Comparison of ENCODE assay signal across 17 mouse cellular contexts in the genomic region with DNA sequence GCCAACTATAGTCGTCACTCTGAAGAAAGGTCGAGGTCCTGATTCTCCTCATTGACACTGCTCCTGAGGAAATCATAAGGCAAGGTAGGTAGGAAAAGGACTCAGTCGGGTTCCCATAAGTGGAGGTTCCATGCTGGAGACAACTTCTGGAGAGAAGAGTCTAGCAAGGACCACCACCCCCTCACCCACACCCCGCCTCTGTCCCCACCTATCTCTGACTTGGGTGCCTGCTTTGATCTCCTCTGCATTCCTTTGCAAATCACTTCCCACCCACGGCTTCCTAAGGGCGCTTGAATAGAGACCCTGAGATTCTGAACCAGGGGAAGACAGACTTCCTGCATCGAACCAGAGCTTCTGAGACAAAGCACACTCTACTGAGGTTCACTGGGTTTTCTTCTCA.
"Had no signal": no experiment of that assay in that cellular context is flagged by ENCODE, and none has a peak within 500 bp of the region (broad histone marks: within the 10 kb centered on the region; RNA-seq: fewer than 3 reads in every experiment).

No protein-coding gene starts in this region.

- H3K4me3 ChIP-seq: lung, embryonic 15.5 days; megakaryocyte, embryonic 14.5 days; midbrain, embryonic 12.5 days; neural tube, embryonic 12.5 days; stomach, embryonic 15.5 days had no signal

- ATAC-seq: liver, postnatal 0 days; lung, postnatal 0 days had no signal

- H3K27me3 ChIP-seq: lung, embryonic 15.5 days; midbrain, embryonic 12.5 days; neural tube, embryonic 12.5 days; stomach, embryonic 15.5 days had no signal

- H3K9ac ChIP-seq: liver, postnatal 0 days; lung, embryonic 15.5 days; midbrain, embryonic 12.5 days; neural tube, embryonic 12.5 days; stomach, embryonic 15.5 days had no signal

- H3K27ac ChIP-seq: lung, embryonic 15.5 days; macrophage; midbrain, embryonic 12.5 days; neural tube, embryonic 12.5 days; stomach, embryonic 15.5 days; stomach, postnatal 0 days had no signal

- H3K4me2 ChIP-seq: lung, embryonic 15.5 days; midbrain, embryonic 12.5 days; neural tube, embryonic 12.5 days; stomach, embryonic 15.5 days had no signal

- H3K9me3 ChIP-seq: lung, embryonic 15.5 days; midbrain, embryonic 12.5 days; neural tube, embryonic 12.5 days; stomach, embryonic 15.5 days had no signal

- H3K36me3 ChIP-seq: lung, embryonic 15.5 days; midbrain, embryonic 12.5 days; neural tube, embryonic 12.5 days; stomach, embryonic 15.5 days had no signal

- DNase-seq: liver, postnatal 0 days; lung, adult 2 months; lung, postnatal 14 days; lung, postnatal 36 days; midbrain, embryonic 14.5 days; right cerebral cortex, postnatal 14 days; thymus, adult 2 months; thymus, postnatal 14 days; thymus, postnatal 36 days had no signal
